Mouse (Mus musculus) neural tube, embryonic 14.5 days (tissue): ENCODE results near the gene Emd. TPM values are rescaled to one million over a fixed set of nuclear protein-coding genes. Genes with fewer than 3 reads are reported as not detected.
"Not testable (repeated sequence)": the region's sequence is repeated elsewhere in the genome, so short reads cannot be mapped to it uniquely, and the experiment has no call there.

ENCODE experiments used
- ATAC-seq: fragments of 200-750 bp; cut with Nextera tagmentation; 2 replicates; pipeline ENCODE4 v1.8.0; 2017; ENCODE audit warnings: low read depth, mild to moderate bottlenecking, moderate TSS enrichment, moderate library complexity
- H3K27ac ChIP-seq: fragments of 300-500 bp; sonication (generic); 2 replicates; pipeline ENCODE4 v1.5.1; 2014; ENCODE audit warnings: low read depth, mild to moderate bottlenecking, control low read depth, low read length, moderate library complexity, mixed read lengths
- H3K27me3 ChIP-seq: fragments of 300-500 bp; sonication (generic); 2 replicates; pipeline ENCODE4 v1.6.1; 2014; ENCODE audit warnings: low read length; ENCODE audit not compliant: control insufficient read depth, insufficient read depth
- H3K36me3 ChIP-seq: fragments of 300-500 bp; sonication (generic); 2 replicates; pipeline ENCODE4 v1.6.1; 2014; ENCODE audit warnings: low read length, mixed read lengths; ENCODE audit not compliant: control insufficient read depth, insufficient read depth
- H3K4me1 ChIP-seq: fragments of 300-500 bp; sonication (generic); 2 replicates; pipeline ENCODE4 v1.6.1; 2014; ENCODE audit warnings: low read length; ENCODE audit not compliant: control insufficient read depth, insufficient read depth
- H3K4me2 ChIP-seq: fragments of 300-500 bp; sonication (generic); 2 replicates; pipeline ENCODE4 v1.6.1; 2014; ENCODE audit warnings: mild to moderate bottlenecking, low read depth, low read length, control low read depth
- H3K4me3 ChIP-seq: fragments of 300-500 bp; sonication (generic); 2 replicates; pipeline ENCODE4 v1.5.1; 2014; ENCODE audit warnings: low read depth, low read length, control low read depth, mixed read lengths
- H3K9ac ChIP-seq: fragments of 300-500 bp; sonication (generic); replicated peaks from 2 replicates; pipeline ENCODE4 v1.6.1; 2014; ENCODE audit warnings: low read depth, mild to moderate bottlenecking, control low read depth, low read length, mixed read lengths
- H3K9me3 ChIP-seq: fragments of 300-500 bp; sonication (generic); 2 replicates; pipeline ENCODE4 v1.6.1; 2016; ENCODE audit warnings: low read length; ENCODE audit not compliant: control insufficient read depth
- WGBS: fragments of 180-500 bp; shearing (Covaris S2); extraction: QIAGEN DNeasy Blood & Tissue Kit; methylation state at CpG from one replicate; pipeline ENCODE4 v1.1.7; 2014; 5-methylcytosine and 5-hydroxymethylcytosine counted together
- polyA plus RNA-seq: library from polyadenylated mRNA; unstranded; fragments of >200 nt; fragmentation: Nextera tagmentation; extraction: Ambion mirVana; gene quantifications from 2 replicates; pipeline ENCODE4 v1.2.1, GENCODE M21; 2014

Gene Emd
- polyA plus RNA-seq, result 12.6 and 17.0 TPM in 2 replicates

DNA sequence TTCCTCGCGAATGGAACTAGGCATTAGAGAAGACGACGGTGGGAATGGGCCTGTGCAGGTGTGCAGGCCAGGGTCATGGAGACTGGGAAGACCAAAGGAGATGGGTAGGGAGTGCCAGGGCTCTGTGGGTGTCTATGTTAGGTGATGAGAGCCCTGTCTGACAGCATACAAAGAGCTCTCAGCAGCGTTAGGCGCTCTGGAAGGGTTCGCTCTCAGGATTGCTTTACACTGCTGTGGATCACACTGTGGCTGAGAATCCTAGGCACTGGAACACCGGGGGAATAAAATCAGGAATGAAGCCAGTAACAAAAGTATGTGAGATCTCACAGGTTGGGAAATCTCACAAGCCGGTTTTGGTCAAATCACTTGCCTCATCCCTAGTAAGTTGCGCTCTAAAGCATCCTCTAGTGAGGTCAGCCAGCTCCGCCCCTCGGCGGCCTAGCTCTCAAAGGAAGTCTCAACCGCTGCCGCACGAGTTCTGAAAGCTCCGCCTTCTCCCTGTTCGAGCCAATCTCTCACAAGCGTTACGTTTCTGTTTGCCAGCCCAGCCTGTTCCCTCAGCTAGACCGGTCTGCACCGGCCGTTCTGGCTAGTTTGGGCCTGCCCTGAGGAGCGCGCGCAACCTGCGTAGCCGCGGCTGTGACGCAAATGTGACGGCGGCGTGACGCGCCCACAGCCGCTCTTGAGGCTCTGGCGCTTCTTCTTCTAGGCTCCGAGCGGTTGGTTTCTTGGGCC lies at the start of gene Emd:
TSS of gene Emd (plus strand) at position 535 of the 735 bp plus-strand sequence.
- Histone ChIP-seq H3K4me2 (peak within 1 kb of the TSS; percentile 53), H3K9ac (peak within 1 kb of the TSS; percentile 60), H3K27ac (peak within 1 kb of the TSS; percentile 82), H3K36me3 (peaks cover 2% of the 10 kb centered on the region), H3K27me3 (no peaks in the 10 kb centered on the region), H3K4me3 (peak within 1 kb of the TSS; percentile 46), H3K9me3 (no peaks in the 10 kb centered on the region), H3K4me1 (0 out of 2 replicates have a peak, but pooled peaks cover 3% of the 10 kb centered on the region)
- ATAC-seq, result peak; percentile 98
- 27% methylated on average over 39 of the region's 39 CpGs for WGBS

DNA sequence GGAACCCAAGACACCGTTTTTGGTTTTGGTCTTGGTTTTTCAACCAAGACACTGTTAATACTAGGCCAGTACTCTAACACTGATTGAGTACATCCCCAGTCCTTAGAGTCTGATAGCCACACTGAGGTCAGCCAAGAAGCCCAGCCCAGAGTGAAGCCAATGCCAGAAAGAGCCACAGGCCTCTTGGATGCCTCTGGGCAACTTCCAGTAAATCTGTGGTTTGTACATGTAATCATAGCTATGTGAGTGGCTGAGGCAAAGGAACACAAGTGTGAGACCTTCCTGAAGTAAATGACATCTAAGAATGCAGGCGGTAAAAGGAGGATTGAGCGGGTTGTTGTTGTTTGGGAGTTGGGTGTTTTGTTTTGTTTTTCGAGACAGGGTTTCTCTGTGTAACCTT lies 36.0 kb upstream of the Emd start:
- H3K4me3 ChIP-seq, result no peak overlapping the region
- 90% methylated on average over 4 of the region's 4 CpGs for WGBS
- H3K27me3 ChIP-seq, result no peaks in the 10 kb centered on the region
- no peak overlapping the region for H3K9ac ChIP-seq
- ATAC-seq, result no peak
- H3K4me2 ChIP-seq, result no peak overlapping the region
- H3K27ac ChIP-seq, result no peak overlapping the region
- no peaks in the 10 kb centered on the region for H3K9me3 ChIP-seq
- no peaks in the 10 kb centered on the region; the same call in 1 of the 2 replicates for H3K36me3 ChIP-seq
- H3K4me1 ChIP-seq, result no peaks in the 10 kb centered on the region

GRCm38 (mm10) chrX:74219449-74219848 lies 35.0 kb upstream of the Emd start:
- ATAC-seq, result no peak

DNA sequence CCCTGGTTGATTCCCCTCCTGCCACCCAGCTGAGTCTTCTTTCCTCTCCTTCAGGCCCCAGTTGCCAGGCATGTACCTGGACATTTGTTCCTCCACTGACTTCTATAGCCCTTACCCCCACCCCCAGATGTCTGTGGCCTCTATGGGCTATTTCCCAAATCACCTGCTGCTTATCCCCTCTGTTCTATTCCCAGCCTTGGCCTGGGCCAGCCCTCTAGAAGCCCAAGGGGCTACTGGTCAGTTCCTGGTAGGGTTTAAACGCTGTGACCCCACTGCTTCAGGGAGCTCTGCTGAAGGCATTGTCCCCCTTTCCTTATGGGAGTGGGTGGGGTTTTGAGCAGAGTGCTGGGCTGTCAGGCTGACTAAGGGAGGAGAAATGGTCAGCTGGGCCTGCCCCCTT lies 34.4 kb upstream of the Emd start:
- H3K4me3 ChIP-seq, H3K9ac ChIP-seq, H3K27ac ChIP-seq, H3K27me3 ChIP-seq, H3K36me3 ChIP-seq, H3K4me1 ChIP-seq, H3K4me2 ChIP-seq, ATAC-seq, H3K9me3 ChIP-seq: not testable (repeated sequence)
- 50% methylated on average over 1 of the region's 1 CpGs for WGBS

More at GRCm38 (mm10) chrX:74219449-74219848, 35.0 kb upstream of the Emd start:
- Histone ChIP-seq H3K36me3 (no peaks in the 10 kb centered on the region; the same call in 1 of the 2 replicates), H3K4me1 (no peaks in the 10 kb centered on the region), H3K9ac (no peak overlapping the region), H3K27me3 (no peaks in the 10 kb centered on the region), H3K27ac (no peak overlapping the region), H3K4me3 (no peak overlapping the region), H3K4me2 (no peak overlapping the region), H3K9me3 (no peaks in the 10 kb centered on the region)
- 64% methylated on average over 13 of the region's 13 CpGs for WGBS

DNA sequence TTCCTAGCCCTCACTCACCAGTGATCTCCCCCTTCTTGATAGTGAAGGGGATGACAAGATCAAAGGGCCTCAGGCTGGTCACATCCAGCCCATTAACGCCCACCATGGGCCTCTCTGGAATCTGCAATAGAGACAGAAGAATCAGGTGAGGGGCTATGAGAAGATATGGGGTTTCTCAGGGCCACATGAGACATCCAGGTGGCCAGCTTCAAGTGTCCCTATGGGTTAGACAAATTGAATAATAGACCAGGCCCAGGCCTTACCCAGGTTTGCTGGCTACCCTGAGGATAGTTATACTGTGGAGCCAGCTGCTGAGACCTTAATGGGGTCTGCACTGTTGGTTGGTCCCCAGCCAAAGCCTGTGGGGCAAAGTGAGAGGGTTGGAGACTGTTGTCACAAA lies 24.4 kb upstream of the Emd start:
- ATAC-seq, result no peak
- WGBS, result 80% methylated on average over 1 of the region's 1 CpGs
- Histone ChIP-seq H3K4me3 (no peak overlapping the region), H3K36me3 (peaks cover 41% of the 10 kb centered on the region), H3K9me3 (no peaks in the 10 kb centered on the region), H3K27me3 (no peaks in the 10 kb centered on the region), H3K4me2 (no peak overlapping the region), H3K9ac (no peak overlapping the region), H3K27ac (no peak overlapping the region), H3K4me1 (no peaks in the 10 kb centered on the region)

GRCm38 (mm10) chrX:74233196-74233595 lies 21.3 kb upstream of the Emd start:
- Histone ChIP-seq H3K4me3 (no peak overlapping the region), H3K36me3 (peaks cover 45% of the 10 kb centered on the region), H3K9ac (no peak overlapping the region), H3K9me3 (no peaks in the 10 kb centered on the region), H3K4me1 (no peaks in the 10 kb centered on the region), H3K27ac (no peak overlapping the region), H3K27me3 (no peaks in the 10 kb centered on the region), H3K4me2 (no peak overlapping the region)
- WGBS, result 97% methylated on average over 5 of the region's 5 CpGs
- no peak for ATAC-seq

- H3K9ac ChIP-seq, result no peak overlapping the region
- H3K27me3 ChIP-seq, result no peaks in the 10 kb centered on the region
- H3K4me1 ChIP-seq, result peaks cover 6% of the 10 kb centered on the region; the same call in 1 of the 2 replicates
- no peak overlapping the region for H3K4me3 ChIP-seq
- 97% methylated on average over 4 of the region's 4 CpGs for WGBS
- no peak overlapping the region for H3K27ac ChIP-seq
- H3K4me2 ChIP-seq, result no peak overlapping the region
- no peak for ATAC-seq
- peaks cover 52% of the 10 kb centered on the region for H3K36me3 ChIP-seq
- no peaks in the 10 kb centered on the region for H3K9me3 ChIP-seq
Observed at GRCm38 (mm10) chrX:74240332-74240731, 14.2 kb upstream of the Emd start.

- peaks cover 6% of the 10 kb centered on the region; the same call in 1 of the 2 replicates for H3K4me1 ChIP-seq
- WGBS, result 70% methylated on average over 2 of the region's 2 CpGs
- H3K9ac ChIP-seq, result no peak overlapping the region
- no peak for ATAC-seq
- H3K9me3 ChIP-seq, result no peaks in the 10 kb centered on the region
- no peak overlapping the region for H3K27ac ChIP-seq
- H3K36me3 ChIP-seq, result peaks cover 37% of the 10 kb centered on the region
- peak overlapping the region; percentile 68 for H3K4me2 ChIP-seq
- no peak overlapping the region; the same call in 1 of the 2 replicates for H3K4me3 ChIP-seq
- no peaks in the 10 kb centered on the region for H3K27me3 ChIP-seq
Observed at GRCm38 (mm10) chrX:74243396-74243795, 11.1 kb upstream of the Emd start.

DNA sequence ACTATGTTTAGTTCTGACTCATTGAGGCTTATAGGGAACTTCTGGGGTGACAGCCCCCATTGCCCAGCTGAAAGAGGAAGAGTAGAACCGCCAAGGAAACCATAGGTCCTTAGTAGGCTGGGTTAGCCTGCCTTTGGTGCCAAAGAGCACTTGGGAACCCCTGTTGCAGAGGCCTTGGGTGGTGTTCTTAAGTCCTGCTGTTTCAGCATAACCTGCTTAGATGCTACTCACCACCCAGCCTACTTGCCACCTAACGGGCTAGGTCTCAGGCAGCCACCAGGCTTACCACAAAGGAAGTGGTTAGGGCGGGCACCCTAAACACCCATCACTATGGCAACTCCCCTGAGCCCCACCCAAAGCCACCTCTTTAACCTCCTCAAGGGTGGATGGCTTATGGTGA lies 10.7 kb upstream of the Emd start:
- H3K9ac ChIP-seq, result peak overlapping the region; percentile 74

More for the DNA sequence above, 10.7 kb upstream of the Emd start:
- Histone ChIP-seq H3K27ac (no peak overlapping the region), H3K4me3 (peak overlapping the region; percentile 50), H3K36me3 (peaks cover 36% of the 10 kb centered on the region), H3K4me2 (peak overlapping the region; percentile 68), H3K27me3 (no peaks in the 10 kb centered on the region), H3K9me3 (no peaks in the 10 kb centered on the region), H3K4me1 (peaks cover 6% of the 10 kb centered on the region; the same call in 1 of the 2 replicates)
- 65% methylated on average over 3 of the region's 3 CpGs for WGBS
- ATAC-seq, result no peak
